Mouse (Mus musculus) cerebellum, adult 9-11 months (tissue): Measurements from ENCODE around the gene Grik5.

Experiments used
- DNase-seq: peaks from one replicate; pipeline ENCODE4 v3.0.0; 2022

Gene Grik5

GRCm38 (mm10) chr7:25030032-25030753 lies 42.0 kb downstream of the Grik5 start:
- peak; percentile 68 for DNase-seq

DNA sequence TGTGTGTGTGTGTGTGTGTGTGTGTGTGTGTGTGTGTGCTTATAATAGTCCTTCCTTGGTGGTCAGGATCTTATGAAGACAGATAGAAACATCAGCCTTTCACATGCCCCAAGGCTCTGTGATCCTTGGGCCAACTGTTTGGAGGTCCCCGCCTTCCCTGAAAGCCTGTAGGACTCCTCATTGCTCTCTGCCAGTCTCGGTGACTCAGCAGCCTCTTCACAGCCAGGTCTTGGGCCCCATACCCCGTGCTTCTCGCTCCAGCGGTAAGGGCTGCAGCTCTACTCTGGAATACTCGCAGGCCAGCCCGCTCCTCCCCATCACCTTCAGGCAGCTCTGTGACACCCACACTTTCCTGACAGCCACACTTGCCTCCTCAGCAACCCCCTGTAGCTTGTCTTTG lies 45.7 kb downstream of the Grik5 start:
- no peak for DNase-seq

- DNase-seq: no peak
These were observed 46.2 kb downstream of the Grik5 start for GRCm38 (mm10) chr7:25025855-25026439.

DNA sequence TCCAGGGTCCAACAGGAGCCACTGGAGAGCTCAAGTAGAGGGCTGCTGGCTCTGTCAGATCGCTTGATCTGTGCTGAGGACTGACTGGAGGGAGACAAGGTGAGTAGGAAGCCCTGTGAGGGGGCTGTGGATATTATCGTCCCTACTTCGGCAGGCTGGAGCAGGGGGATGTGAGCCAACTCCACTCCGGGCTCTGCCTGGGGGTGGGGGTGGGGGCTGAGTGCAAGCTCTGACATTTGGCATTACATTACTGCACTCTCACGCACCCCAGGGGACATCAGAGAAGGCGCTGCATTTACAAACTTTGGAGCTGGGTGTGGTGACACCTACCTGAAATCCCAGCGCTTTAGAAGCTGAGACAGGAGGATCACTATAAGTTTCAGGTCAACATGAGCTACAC lies 60.6 kb downstream of the Grik5 start:
- peak; percentile 56 for DNase-seq

DNA sequence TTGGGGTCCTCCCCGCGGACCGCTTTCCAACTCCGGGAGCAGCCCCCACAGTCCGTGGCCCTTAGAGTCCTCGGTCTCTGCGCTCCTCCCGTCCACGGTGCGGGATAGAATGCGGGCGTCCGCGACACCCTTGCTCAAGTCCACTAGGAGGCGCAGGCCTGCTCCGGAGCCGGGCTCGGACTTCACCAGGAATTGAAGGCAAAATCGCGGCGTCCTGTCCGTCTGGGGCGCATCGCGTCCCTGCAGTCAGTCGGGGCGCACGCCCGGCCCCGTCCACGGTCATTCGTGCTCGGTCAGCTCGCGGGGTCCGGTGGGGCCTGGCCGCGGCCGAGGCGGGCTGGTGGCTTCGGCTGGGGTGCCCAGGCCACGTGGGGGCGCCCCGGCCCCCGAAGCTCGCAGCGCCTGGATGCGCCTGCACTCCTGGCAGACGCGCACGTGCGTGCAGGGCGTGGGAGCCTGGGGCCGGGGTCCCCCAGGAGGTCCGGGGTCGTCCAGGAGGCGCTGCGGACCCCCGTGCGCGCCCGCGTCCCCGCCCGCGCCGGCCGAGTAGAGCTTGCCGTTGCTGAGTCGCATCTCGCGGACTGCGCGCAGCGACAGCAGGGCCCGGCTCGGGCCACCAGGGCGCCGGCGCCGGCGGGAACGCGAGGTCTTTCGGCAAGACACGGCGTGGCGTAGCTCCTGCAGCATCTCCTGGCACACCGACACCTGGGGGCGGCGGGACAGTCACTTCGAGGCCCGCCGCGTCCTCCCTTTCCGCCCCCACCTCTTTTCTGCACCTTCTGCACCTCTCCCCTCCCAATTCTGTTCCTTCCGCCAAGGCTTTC lies 61.8 kb downstream of the Grik5 start:
- DNase-seq: peak; percentile 87

DNA sequence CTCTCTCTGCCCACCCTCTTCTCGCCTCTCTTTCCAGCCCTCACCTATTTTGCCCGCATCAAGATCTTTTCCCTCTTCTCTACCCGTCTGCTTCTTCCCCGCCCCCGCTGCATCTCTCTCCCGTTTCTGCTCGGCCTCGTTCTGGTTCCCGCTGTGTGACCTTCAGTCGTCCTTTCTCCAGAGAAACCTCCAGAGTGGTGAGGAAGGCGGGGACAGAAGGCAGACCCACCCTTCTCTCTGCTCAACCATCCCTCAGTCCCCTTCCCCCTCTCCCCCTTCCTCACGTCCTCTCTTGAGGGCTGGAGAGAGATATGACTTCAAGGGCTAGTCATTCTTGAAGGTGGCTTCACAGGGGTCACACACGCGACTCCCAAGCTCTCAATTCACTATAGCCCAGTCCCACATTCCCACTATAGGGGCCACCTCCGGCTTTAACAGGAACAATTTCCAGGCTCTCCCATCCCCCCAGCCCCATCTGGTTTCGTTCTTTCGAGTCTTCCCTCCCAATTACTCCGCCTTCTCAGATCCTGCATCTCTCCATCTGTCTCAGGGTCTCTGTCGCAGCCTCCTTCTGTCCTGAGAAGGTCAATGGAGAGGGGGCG lies 62.9 kb downstream of the Grik5 start:
- DNase-seq: peak; percentile 81

- peak; percentile 85 for DNase-seq
These were observed 63.5 kb downstream of the Grik5 start for GRCm38 (mm10) chr7:25008635-25009034.

DNA sequence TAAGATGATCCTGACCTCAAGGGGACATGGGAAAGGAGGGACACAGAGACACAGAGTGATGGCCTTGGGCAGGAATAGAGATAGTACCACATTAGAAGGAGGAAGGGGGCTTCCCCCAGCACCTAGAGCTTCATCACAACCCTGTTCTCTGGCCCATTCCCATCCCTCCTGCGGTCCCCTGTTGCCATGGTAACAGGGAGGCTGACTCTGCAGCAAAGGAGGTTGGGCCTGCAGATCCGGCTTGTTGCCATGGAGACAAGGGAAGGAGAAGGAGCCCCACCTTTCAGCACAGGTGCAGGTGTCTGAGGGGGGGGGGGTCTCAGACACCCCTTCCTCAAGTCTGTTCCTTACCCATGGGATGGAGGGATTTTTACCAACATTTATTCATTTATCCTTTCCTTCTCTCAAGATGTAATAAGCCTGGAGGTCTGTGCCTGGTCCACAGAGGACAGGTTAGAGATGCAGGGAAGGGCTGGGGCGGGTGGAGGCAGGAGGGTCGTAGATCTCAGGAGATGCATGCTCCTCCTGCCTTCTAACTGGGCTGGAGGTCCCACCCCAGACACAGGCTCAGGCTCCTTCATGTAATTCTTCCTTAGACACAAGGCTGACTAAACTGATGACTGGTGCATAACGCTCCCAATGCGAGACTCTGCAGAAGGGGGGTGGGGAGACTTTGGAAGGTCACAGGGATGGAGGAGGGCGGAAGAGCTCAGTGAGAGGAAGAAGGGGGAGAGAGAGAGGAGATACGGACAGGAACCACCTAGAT lies 64.4 kb downstream of the Grik5 start:
- DNase-seq: peak; percentile 90

GRCm38 (mm10) chr7:25006586-25007364 lies 65.4 kb downstream of the Grik5 start:
- peak; percentile 58 for DNase-seq

GRCm38 (mm10) chr7:25006171-25006570 lies 66.0 kb downstream of the Grik5 start:
- DNase-seq: no peak

- peak; percentile 94 for DNase-seq
These were observed 66.6 kb downstream of the Grik5 start, which contains the start of gene Atp1a3 for GRCm38 (mm10) chr7:25005421-25006065. Gene Atp1a3 (minus strand): TSS chr7:25005958.

- peak; percentile 68 for DNase-seq
These were observed 67.3 kb downstream of the Grik5 start for GRCm38 (mm10) chr7:25004806-25005205.

DNA sequence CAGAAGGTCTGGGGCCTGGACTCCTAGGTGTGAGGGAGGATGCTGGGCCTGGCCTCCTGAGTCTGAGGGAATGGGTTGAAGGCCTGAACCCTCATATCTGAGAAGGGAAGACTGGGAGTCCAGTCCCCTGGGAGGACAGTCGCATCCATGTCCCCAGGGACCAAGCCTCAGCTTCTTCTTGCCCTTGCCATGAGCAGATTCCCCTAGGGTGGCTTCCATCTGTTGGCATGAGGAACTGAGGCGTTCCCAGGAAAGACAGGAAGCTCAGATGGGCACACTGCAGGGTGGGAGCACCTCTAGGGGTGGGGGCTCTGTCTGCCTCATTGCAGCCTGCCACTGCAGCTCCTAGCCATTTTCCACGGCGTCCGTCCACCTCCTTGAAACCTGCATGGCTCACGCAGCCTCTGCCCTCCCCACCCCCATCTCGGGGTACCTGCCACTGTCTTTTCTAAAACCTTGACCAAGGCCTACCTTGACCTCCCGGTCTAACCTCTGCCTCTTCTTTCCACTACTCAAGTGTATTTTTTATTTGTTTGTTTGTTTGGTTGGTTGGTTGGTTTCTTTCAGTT lies 68.2 kb downstream of the Grik5 start:
- DNase-seq: peak; percentile 79

DNA sequence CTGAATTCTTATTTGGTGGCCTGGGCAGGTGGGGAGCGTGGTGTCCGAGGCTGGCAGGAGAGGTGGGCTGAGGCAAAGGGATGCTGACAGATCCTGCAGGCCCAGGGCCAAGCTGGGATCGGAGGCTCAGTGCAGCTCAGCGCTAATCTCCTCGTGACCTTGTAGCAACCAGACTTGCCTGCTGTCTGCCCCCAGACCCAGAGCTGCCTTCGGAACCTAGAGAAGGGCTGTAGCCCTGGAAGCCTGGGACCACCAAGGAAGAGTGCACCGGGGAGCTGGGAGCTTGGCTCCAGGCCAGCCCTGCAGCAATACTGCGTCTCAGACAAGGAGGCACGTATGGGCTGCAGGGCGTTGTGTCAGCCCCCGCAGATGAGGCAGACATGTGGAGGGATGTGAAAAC lies 68.9 kb downstream of the Grik5 start:
- DNase-seq: no peak

- no peak for DNase-seq
These were observed 71.4 kb downstream of the Grik5 start for GRCm38 (mm10) chr7:25000711-25001110.

- no peak for DNase-seq
These were observed 71.9 kb downstream of the Grik5 start for GRCm38 (mm10) chr7:25000211-25000610.

GRCm38 (mm10) chr7:24993081-24993480 lies 79.1 kb downstream of the Grik5 start:
- DNase-seq: no peak

- DNase-seq: no peak
These were observed 81.7 kb downstream of the Grik5 start for GRCm38 (mm10) chr7:24990478-24990877.

- DNase-seq: no peak
These were observed 84.2 kb downstream of the Grik5 start for GRCm38 (mm10) chr7:24987941-24988340.

- DNase-seq: no peak
These were observed 86.3 kb downstream of the Grik5 start for GRCm38 (mm10) chr7:24985799-24986198.

GRCm38 (mm10) chr7:24984307-24984706 lies 87.8 kb downstream of the Grik5 start:
- no peak for DNase-seq
